Mouse (Mus musculus) cortical plate, adult 2 months (tissue): ENCODE measurements around the gene Golt1a.

Source experiments
- CTCF ChIP-seq: fragments of 200-500 bp; IDR thresholded peaks from 2 replicates; pipeline ENCODE4 v1.5.1; 2011; ENCODE audit warnings: mild to moderate bottlenecking, control low read depth, low read length; ENCODE audit not compliant: insufficient read depth; ENCODE audit errors: extremely low read depth
- POLR2A ChIP-seq: fragments of 200-500 bp; IDR thresholded peaks from 2 replicates; pipeline ENCODE4 v1.6.1; 2011; ENCODE audit warnings: mild to moderate bottlenecking, low read length, control low read depth; ENCODE audit not compliant: insufficient read depth; ENCODE audit errors: extremely low read depth

DNA sequence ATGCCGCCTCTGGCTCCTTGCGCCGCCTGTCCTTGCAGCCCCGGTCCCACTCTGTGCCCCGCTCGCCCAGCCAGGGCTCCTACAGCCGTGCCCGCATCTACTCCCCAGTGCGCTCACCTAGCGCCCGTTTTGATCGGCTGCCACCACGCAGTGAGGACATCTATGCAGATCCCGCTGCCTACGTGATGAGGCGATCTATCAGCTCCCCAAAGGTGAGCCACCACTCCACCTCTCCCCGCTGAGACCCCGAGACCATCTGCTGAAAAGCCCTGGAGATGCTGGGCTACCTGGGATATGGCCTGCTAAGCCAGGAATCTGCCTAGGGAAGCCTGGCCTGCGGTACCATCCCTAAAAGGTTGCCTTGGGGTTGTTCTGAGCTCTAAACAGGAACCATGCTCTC is 35.4 kb upstream of the Golt1a start:
- no peak for TF ChIP-seq CTCF
- TF ChIP-seq POLR2A, result no peak
